Mouse (Mus musculus) myocyte (in vitro differentiated cells): ENCODE data around the gene A230072I06Rik. TPM values are rescaled to one million over a fixed set of nuclear protein-coding genes. Genes with fewer than 3 reads are reported as not detected.

Experiments used
- H3K27me3 ChIP-seq: one replicate; pipeline ENCODE4 v1.6.1; 2011; ENCODE audit not compliant: control insufficient read depth, insufficient read depth, insufficient read length
- H3K36me3 ChIP-seq: one replicate; pipeline ENCODE4 v1.6.1; 2011; ENCODE audit not compliant: control insufficient read depth, insufficient read depth
- H3K4me2 ChIP-seq: one replicate; pipeline ENCODE4 v1.6.1; 2011; ENCODE audit warnings: low read depth, control low read depth
- H3K4me3 ChIP-seq: one replicate; pipeline ENCODE4 v1.5.1; 2011; ENCODE audit warnings: mild to moderate bottlenecking, control low read depth, moderate library complexity
- H3K79me2 ChIP-seq: one replicate; pipeline ENCODE4 v1.6.1; 2011; ENCODE audit not compliant: control insufficient read depth, insufficient read depth
- H3ac ChIP-seq: one replicate; pipeline ENCODE4 v1.6.1; 2011; ENCODE audit not compliant: control insufficient read depth, insufficient read length
- CEBPB ChIP-seq: IDR thresholded peaks from 2 replicates; pipeline ENCODE4 v1.6.1; 2011; ENCODE audit warnings: mild to moderate bottlenecking, moderate library complexity; ENCODE audit not compliant: poor library complexity, insufficient read depth, severe bottlenecking
- E2F4 ChIP-seq: IDR thresholded peaks from one replicate; pipeline ENCODE4 v1.6.1; 2011; ENCODE audit warnings: mild to moderate bottlenecking, control low read depth, moderate library complexity; ENCODE audit not compliant: insufficient read depth
- MAX ChIP-seq: IDR thresholded peaks from one replicate; pipeline ENCODE4 v1.6.1; 2011; ENCODE audit warnings: low read depth, mild to moderate bottlenecking, control low read depth
- MYOD1 ChIP-seq, 3 experiments: IDR thresholded peaks; one replicate each; pipeline ENCODE4 v1.6.1; 2011; ENCODE audit warnings: control low read depth in 2 of 3, low read depth in 2 of 3, mild to moderate bottlenecking in 2 of 3, moderate library complexity in 1 of 3; ENCODE audit not compliant: insufficient read length in 2 of 3, control insufficient read depth in 1 of 3
- MYOG ChIP-seq, 3 experiments: IDR thresholded peaks; one replicate each; pipeline ENCODE4 v1.6.1; 2011; ENCODE audit warnings: control low read depth in 2 of 3, low read depth in 2 of 3, mild to moderate bottlenecking in 2 of 3; ENCODE audit not compliant: insufficient read length in 2 of 3, control insufficient read depth in 1 of 3, insufficient read depth in 1 of 3
- POLR2A ChIP-seq: IDR thresholded peaks from one replicate; pipeline ENCODE4 v1.6.1; 2011; ENCODE audit warnings: low read depth, mild to moderate bottlenecking, control low read depth, moderate library complexity; ENCODE audit not compliant: insufficient read length
- POLR2AphosphoS2 ChIP-seq: IDR thresholded peaks from one replicate; pipeline ENCODE4 v1.6.1; 2011; ENCODE audit warnings: low read depth, control low read depth; ENCODE audit not compliant: insufficient read length
- REST ChIP-seq: IDR thresholded peaks from one replicate; pipeline ENCODE4 v1.6.1; 2011; ENCODE audit warnings: mild to moderate bottlenecking, control low read depth, moderate library complexity; ENCODE audit not compliant: insufficient read depth, insufficient read length
- SRF ChIP-seq: IDR thresholded peaks from one replicate; pipeline ENCODE4 v1.6.1; 2011; ENCODE audit warnings: low read depth; ENCODE audit not compliant: control insufficient read depth, insufficient read length
- TCF12 ChIP-seq: IDR thresholded peaks from one replicate; pipeline ENCODE4 v1.6.1; 2011; ENCODE audit warnings: mild to moderate bottlenecking, control low read depth; ENCODE audit not compliant: poor library complexity, insufficient read depth, severe bottlenecking
- TCF3 ChIP-seq: IDR thresholded peaks from one replicate; pipeline ENCODE4 v1.6.1; 2011; ENCODE audit warnings: low read depth, control low read depth; ENCODE audit not compliant: insufficient read length
- USF1 ChIP-seq: IDR thresholded peaks from one replicate; pipeline ENCODE4 v1.6.1; 2011; ENCODE audit warnings: low read depth, mild to moderate bottlenecking, control low read depth, moderate library complexity
- polyA plus RNA-seq: library from polyadenylated mRNA; unstranded; fragments of >200 nt; fragmentation: generic; extraction: Trizol; gene quantifications from one replicate; pipeline ENCODE4 v1.2.1, GENCODE M21; 2012; ENCODE audit warnings: missing spikeins

A230072I06Rik gene
- polyA plus RNA-seq, 1 experiment = not detected

GRCm38 (mm10) chr8:12301998-12302397, 23.4 kb downstream of the A230072I06Rik start:
- H3K36me3 ChIP-seq = no peaks in the 10 kb centered on the region
- TF ChIP-seq REST (no peak), POLR2AphosphoS2 (no peak)
- H3K79me2 ChIP-seq = no peaks in the 10 kb centered on the region
- no peak overlapping the region for H3ac ChIP-seq
- peaks cover 5% of the 10 kb centered on the region for H3K27me3 ChIP-seq
- H3K4me2 ChIP-seq = no peak overlapping the region
- H3K4me3 ChIP-seq = no peak overlapping the region

- TF ChIP-seq MYOD1 (IDR thresholded peaks at IDR 0.05; ENCODE audit: control insufficient read depth in 1 of 3, insufficient read length in 2 of 3, low read depth in 2 of 3) = no peak
- TF ChIP-seq POLR2AphosphoS2 = no peak
- no peak for TF ChIP-seq E2F4
- no peak for TF ChIP-seq REST
- TF ChIP-seq MAX = no peak
- no peak for TF ChIP-seq TCF3
- TF ChIP-seq USF1 = no peak
- TF ChIP-seq POLR2A = no peak
- TF ChIP-seq TCF12 = no peak
- TF ChIP-seq MYOG (IDR thresholded peaks at IDR 0.05; ENCODE audit: control insufficient read depth in 1 of 3, insufficient read depth in 1 of 3, insufficient read length in 2 of 3, low read depth in 2 of 3) = no peak
- TF ChIP-seq SRF = no peak
- TF ChIP-seq CEBPB = no peak
- Histone ChIP-seq H3K4me2 (no peak overlapping the region), H3K4me3 (no peak overlapping the region), H3K27me3 (peaks cover 17% of the 10 kb centered on the region), H3K36me3 (no peaks in the 10 kb centered on the region), H3ac (no peak overlapping the region), H3K79me2 (no peaks in the 10 kb centered on the region)
Observed at GRCm38 (mm10) chr8:12312975-12313734, 34.5 kb downstream of the A230072I06Rik start.

GRCm38 (mm10) chr8:12314258-12314657, 35.6 kb downstream of the A230072I06Rik start:
- Histone ChIP-seq H3K36me3 (no peaks in the 10 kb centered on the region), H3K4me2 (no peak overlapping the region), H3K79me2 (no peaks in the 10 kb centered on the region), H3K27me3 (peaks cover 17% of the 10 kb centered on the region), H3K4me3 (no peak overlapping the region), H3ac (no peak overlapping the region)
- TF ChIP-seq SRF = no peak
- no peak for TF ChIP-seq MYOD1 (IDR thresholded peaks at IDR 0.05; ENCODE audit: control insufficient read depth in 1 of 3, insufficient read length in 2 of 3, low read depth in 2 of 3)
- no peak for TF ChIP-seq REST
- no peak for TF ChIP-seq MYOG (IDR thresholded peaks at IDR 0.05; ENCODE audit: control insufficient read depth in 1 of 3, insufficient read depth in 1 of 3, insufficient read length in 2 of 3, low read depth in 2 of 3)
- no peak for TF ChIP-seq POLR2A

- TF ChIP-seq POLR2A = no peak
- TF ChIP-seq TCF3 = no peak
- TF ChIP-seq MYOD1 (IDR thresholded peaks at IDR 0.05; ENCODE audit: control insufficient read depth in 1 of 3, insufficient read length in 2 of 3, low read depth in 2 of 3) = no peak
- TF ChIP-seq POLR2AphosphoS2 = no peak
- no peak for TF ChIP-seq MAX
- TF ChIP-seq MYOG (IDR thresholded peaks at IDR 0.05; ENCODE audit: control insufficient read depth in 1 of 3, insufficient read depth in 1 of 3, insufficient read length in 2 of 3, low read depth in 2 of 3) = no peak
- TF ChIP-seq E2F4 = no peak
- no peak for TF ChIP-seq REST
- TF ChIP-seq USF1 = no peak
- no peak for TF ChIP-seq TCF12
- no peak for TF ChIP-seq CEBPB
- no peak for TF ChIP-seq SRF
- no peaks in the 10 kb centered on the region for H3K79me2 ChIP-seq
- H3K27me3 ChIP-seq = peaks cover 17% of the 10 kb centered on the region
- no peaks in the 10 kb centered on the region for H3K36me3 ChIP-seq
- no peak overlapping the region for H3K4me3 ChIP-seq
- no peak overlapping the region for H3ac ChIP-seq
- H3K4me2 ChIP-seq = no peak overlapping the region
Observed at GRCm38 (mm10) chr8:12315177-12315576, 36.6 kb downstream of the A230072I06Rik start.

GRCm38 (mm10) chr8:12319755-12320455, 41.3 kb downstream of the A230072I06Rik start:
- H3K27me3 ChIP-seq = peaks cover 24% of the 10 kb centered on the region
- no peak overlapping the region for H3K4me3 ChIP-seq
- no peak overlapping the region for H3K4me2 ChIP-seq
- no peak overlapping the region for H3ac ChIP-seq
- TF ChIP-seq POLR2AphosphoS2 = no peak
- TF ChIP-seq CEBPB = no peak
- no peak for TF ChIP-seq MYOG (IDR thresholded peaks at IDR 0.05; ENCODE audit: control insufficient read depth in 1 of 3, insufficient read depth in 1 of 3, insufficient read length in 2 of 3, low read depth in 2 of 3)
- TF ChIP-seq E2F4 = no peak
- TF ChIP-seq REST = no peak
- no peak for TF ChIP-seq SRF
- no peak for TF ChIP-seq TCF3
- no peak for TF ChIP-seq POLR2A
- no peak for TF ChIP-seq USF1
- TF ChIP-seq TCF12 = no peak
- TF ChIP-seq MAX = no peak
- TF ChIP-seq MYOD1 (IDR thresholded peaks at IDR 0.05; ENCODE audit: control insufficient read depth in 1 of 3, insufficient read length in 2 of 3, low read depth in 2 of 3) = no peak
- H3K36me3 ChIP-seq = no peaks in the 10 kb centered on the region
- H3K79me2 ChIP-seq = no peaks in the 10 kb centered on the region
